Mouse (Mus musculus) left cerebral cortex, adult 9 months (tissue): ENCODE results near the gene Fdxacb1.

Experiments
- DNase-seq, 2 experiments: peaks; one replicate each; pipeline ENCODE4 v3.0.0; 2022; ENCODE audit warnings: low spot score in 2 of 2

Gene Fdxacb1

GRCm38 (mm10) chr9:50768107-50769002 lies at the start of gene Fdxacb1:
Gene Fdxacb1 (plus strand): TSS chr9:50768236.
- peak; percentile 97 to 99 for DNase-seq

- DNase-seq: no peak
Observed at GRCm38 (mm10) chr9:50718878-50719277, 49.2 kb upstream of the Fdxacb1 start.

- no peak for DNase-seq
Observed at GRCm38 (mm10) chr9:50721061-50721460, 47.0 kb upstream of the Fdxacb1 start.

- DNase-seq: no peak
Observed at GRCm38 (mm10) chr9:50722451-50722911, 45.6 kb upstream of the Fdxacb1 start.

GRCm38 (mm10) chr9:50723406-50723805 lies 44.6 kb upstream of the Fdxacb1 start:
- peak in 1 of 2 experiments; percentile 61 for DNase-seq

DNA sequence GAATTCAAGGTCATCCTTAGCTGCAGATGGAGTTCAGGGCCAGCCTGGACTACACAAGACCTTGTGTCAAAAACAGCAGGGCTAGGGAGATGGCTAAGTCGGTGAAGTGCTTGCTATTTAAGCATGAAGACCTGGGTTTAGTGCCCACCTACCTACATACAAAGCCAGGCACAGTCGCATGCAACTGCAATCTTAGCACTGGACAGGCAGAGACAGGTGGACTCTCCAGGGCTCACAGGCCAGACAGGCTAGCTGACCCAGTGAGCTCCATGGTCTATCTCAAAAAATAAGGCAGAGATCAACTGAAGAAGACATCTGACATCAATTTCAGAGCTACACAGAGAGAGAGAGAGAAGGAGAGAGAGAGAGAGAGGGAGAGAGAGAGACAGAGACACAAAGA lies 43.9 kb upstream of the Fdxacb1 start:
- DNase-seq: no peak

GRCm38 (mm10) chr9:50724661-50725330 lies 43.2 kb upstream of the Fdxacb1 start:
- DNase-seq: no peak

DNA sequence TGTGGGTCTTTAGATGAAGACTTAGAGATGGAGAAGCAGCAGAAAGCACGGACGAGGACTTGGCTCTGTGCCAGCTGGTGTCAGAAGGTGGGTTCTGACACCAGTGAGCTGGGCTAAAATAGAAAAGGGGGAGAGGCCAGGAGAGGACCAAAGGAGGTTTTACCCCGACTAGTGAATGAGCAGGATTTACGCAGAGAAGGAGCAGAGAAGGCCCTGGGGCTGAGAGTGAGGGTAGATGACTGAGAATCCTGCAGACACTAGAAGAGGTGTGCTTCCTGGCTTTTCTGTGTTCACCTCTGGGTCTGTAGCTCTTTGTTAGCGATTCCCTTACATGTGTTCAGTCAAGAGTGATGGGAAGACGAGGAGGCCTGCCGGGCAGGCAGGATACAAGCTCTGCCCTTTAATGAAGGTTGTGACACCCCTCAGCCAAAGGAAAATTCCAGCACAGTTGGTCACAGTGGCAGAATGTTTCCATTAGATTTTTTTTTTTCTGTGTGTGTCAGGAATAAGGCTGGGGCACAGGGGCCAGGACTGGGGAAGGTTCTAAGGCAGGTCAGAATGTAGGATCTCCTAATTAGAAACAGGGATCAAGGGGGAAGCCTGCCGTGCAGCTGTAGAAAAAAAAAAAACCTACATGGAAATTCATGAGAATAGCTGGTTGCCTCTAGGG lies 42.0 kb upstream of the Fdxacb1 start:
- DNase-seq: no peak

GRCm38 (mm10) chr9:50727171-50727924 lies 40.7 kb upstream of the Fdxacb1 start:
- DNase-seq: peak; percentile 52 to 72

- DNase-seq: peak; percentile 83 to 89
Observed at GRCm38 (mm10) chr9:50727925-50728651, 39.9 kb upstream of the Fdxacb1 start.

GRCm38 (mm10) chr9:50729600-50729999 lies 38.4 kb upstream of the Fdxacb1 start:
- DNase-seq: no peak

DNA sequence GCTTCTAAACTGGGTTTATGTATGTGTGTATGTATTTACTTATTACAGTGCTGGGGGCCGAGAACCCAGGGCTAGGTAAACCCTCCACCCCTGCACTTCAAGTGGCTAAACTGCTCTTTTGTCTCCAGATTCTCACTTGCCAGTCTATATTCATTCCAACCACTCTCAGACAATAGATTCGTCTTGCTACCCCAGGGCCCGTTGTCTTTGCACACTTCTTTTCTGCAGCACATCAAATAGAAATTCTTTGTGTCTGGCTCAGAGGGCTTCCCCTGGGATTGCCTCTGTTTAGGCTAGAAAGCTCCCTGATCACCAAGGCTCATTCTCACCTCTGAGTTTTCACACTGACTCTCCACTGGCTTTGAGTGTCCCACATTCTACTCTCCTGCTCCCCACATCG lies 35.5 kb upstream of the Fdxacb1 start:
- DNase-seq: no peak

GRCm38 (mm10) chr9:50734989-50735388 lies 33.0 kb upstream of the Fdxacb1 start:
- DNase-seq: peak in 1 of 2 experiments; percentile 61

DNA sequence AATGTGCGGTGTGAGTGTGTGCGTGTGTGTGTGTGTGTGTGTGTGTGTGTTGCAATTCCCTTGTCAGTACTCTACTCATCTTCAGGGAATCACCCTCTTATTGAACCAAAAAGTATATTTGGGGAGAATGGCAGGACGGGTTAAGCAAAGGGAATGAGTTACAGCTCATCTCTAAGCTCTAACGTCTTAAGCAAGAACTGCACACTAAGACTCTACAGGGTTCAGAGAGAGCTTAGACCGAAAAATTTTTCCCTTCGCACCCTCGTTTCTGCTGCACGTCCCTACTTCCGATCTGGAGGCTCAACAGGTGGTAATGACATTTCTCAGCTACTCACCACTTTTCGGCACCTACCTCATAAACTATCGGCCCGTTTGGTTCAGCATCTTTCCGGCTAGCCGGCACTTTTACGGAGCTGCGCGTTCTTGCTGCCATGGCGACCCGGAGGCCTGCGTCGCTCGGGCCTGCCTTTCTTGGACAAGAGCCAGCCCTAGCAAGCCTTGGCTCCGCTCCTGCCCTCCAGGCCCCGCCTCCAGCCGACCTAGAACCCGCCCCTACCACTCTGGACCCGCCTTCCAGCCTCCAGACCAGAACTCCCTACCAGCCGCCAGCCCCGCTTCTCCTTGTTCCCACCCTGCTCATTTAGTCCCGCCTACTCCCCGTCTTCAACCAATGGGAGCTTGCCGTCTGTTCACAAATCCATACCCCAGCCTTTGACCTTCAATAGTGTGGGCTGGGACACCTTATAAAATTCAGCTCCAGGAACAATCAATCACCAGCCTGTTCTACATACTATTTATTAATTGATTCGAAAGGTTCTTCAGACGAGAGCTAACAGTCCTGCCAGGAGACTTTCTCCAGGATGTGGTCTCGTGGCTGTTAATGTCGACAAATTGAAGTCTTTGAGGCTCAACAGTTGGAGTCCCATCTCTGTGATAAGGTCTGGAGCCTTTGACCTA lies 28.8 kb upstream of the Fdxacb1 start, which contains the start of gene Dixdc1:
TSS of gene Dixdc1 (minus strand) at position 604 of the 957 bp plus-strand sequence.
- DNase-seq: peak; percentile 86 to 92

DNA sequence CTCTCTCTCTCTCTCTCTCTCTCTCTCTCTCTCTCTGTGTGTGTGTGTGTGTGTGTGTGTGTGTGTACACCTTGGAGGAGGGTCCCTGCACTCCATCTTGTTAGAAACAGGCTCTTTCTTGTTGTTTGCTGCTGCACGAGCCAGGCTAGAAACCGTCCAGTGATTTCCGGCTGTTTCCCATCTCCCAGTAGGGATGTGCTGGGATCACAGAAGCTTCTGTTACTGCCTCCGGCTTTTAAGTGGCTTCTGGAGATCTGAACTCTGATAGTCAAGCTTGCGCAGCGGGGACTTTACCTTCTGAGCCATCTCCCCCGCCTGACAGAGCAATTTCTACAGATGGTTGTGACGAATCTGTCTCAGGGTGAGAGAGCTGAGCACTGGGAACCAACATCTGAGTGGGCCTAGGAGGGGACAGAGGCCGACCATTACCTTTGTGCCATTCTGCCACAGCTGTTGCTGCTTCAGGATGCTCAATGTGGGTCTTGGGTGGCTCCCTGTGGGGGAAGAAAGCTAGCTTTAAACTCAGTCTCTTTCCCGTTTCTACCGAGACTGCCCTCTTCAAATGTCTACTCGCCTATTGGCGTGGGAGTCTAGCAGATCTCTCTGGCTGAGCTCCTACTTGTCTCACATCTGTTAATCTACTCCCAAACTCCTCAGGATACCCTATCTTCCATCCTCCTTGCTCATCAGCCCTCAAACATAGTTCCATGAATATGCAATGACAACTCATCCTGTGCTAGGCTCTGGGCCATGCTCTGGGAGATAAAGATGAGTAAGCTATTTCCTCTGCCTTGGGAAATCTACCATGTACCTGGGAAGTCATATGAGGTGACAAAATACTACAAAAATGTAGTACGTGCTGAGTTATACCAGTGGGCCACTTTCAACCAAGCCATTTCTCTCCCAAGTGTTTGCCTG lies 26.9 kb upstream of the Fdxacb1 start:
- no peak for DNase-seq

- DNase-seq: no peak
Observed at GRCm38 (mm10) chr9:50742261-50742660, 25.8 kb upstream of the Fdxacb1 start.

DNA sequence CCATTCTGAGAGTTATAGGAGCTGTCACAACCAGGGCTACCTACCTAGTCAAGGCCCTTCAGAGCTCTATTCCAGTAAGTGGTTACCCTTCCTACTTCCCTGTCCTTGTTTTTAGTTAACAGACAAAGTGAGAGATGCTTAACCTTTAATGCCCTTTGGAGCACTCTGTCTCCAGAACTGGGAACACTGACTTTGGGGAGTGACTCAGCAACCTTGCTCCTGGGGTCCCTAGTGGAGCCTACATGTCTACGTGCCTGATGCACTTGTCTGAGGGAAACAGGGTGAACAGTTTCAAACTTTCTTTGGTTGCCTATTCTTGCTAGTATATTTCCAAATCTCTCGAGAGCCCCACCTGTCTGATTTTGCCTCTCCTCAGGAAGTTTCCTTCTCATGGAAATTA lies 25.3 kb upstream of the Fdxacb1 start:
- no peak for DNase-seq

GRCm38 (mm10) chr9:50745806-50746205 lies 22.2 kb upstream of the Fdxacb1 start:
- DNase-seq: no peak
